10 mouse cellular contexts compared by ENCODE assay signal in the genomic region with DNA sequence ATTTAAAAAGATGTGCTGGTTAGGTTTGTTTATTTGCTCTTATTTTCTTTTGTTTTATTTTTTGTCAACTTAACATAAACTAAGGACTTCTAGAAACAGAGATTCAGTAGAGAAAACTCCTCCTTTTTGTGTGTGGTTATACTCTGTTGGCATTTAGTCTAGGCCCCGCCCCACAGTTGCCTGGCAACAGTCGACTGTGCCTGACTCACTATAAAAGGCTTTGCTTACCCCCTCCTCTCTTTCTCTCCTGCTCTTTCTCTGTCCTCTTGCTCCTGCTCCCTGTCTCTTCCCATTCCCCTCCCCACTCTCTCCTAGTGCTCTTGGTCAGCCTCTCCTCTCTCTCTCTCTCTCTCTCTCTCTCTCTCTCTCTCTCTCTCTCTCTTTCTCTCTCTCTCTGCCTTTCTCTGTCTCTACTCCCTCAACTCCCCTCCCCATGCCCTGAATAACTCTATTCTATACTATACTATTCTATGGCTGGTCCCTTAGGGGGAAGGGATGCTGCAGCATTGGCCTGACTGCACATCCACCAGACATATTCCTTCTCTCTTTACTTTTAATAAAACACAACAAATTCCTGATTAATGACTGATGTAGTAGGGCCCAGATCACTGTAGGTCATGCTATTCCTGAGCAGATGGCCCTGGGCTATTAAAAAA.
DNase-seq lines count a peak whose midpoint lies in the region; ATAC-seq and TF ChIP-seq lines count a peak whose summit lies in the region.
"Had no signal": no experiment of that assay in that cellular context is flagged by ENCODE, and none has a peak within 500 bp of the region (broad histone marks: within the 10 kb centered on the region; RNA-seq: fewer than 3 reads in every experiment).

No protein-coding gene starts in this region.

- WGBS in forebrain, embryonic 15.5 days = 4% methylated on average over 2 of the region's 2 CpGs
- WGBS in midbrain, embryonic 14.5 days = 13% methylated on average over 2 of the region's 2 CpGs
- whole genome bisulfite sequencing in heart, embryonic 12.5 days = 20% methylated on average over 2 of the region's 2 CpGs

- H3K27me3 ChIP-seq in MEL (ENCODE audit: control insufficient read depth in 1 of 2, insufficient read depth in 2 of 2, low read length in 2 of 2) = no peaks in the 10 kb centered on the region
- H3K27me3 ChIP-seq in forebrain, embryonic 15.5 days = no peaks in the 10 kb centered on the region
- H3K27me3 ChIP-seq in midbrain, embryonic 14.5 days (ENCODE audit: control insufficient read depth, insufficient read depth, low read length) = no peaks in the 10 kb centered on the region
- H3K27me3 ChIP-seq in heart, embryonic 12.5 days (replicated peaks) = no peaks in the 10 kb centered on the region
- H3K27me3 ChIP-seq: limb, embryonic 12.5 days; lung, embryonic 15.5 days had no signal

- H3K36me3 ChIP-seq in MEL (ENCODE audit: control insufficient read depth in 1 of 2, insufficient read depth in 2 of 2, low read length in 2 of 2) = no peaks in the 10 kb centered on the region
- H3K36me3 ChIP-seq in forebrain, embryonic 15.5 days = no peaks in the 10 kb centered on the region
- H3K36me3 ChIP-seq in midbrain, embryonic 14.5 days (ENCODE audit: control insufficient read depth, insufficient read depth, low read length) = no peaks in the 10 kb centered on the region
- no peaks in the 10 kb centered on the region for H3K36me3 ChIP-seq in heart, embryonic 12.5 days
- H3K36me3 ChIP-seq: limb, embryonic 12.5 days; lung, embryonic 15.5 days had no signal

- peak; percentile 80; the same call in 1 of the 2 replicates for ATAC-seq in forebrain, embryonic 15.5 days (replicated peaks)
- peak; percentile 68; the same call in 1 of the 2 replicates for ATAC-seq in midbrain, embryonic 14.5 days (ENCODE audit: low FRiP score, low TSS enrichment)
- ATAC-seq in heart, embryonic 12.5 days (ENCODE audit: insufficient number of reproducible peaks, low FRiP score) = no peak

- no peak overlapping the region for H3K4me2 ChIP-seq in forebrain, embryonic 15.5 days (replicated peaks)
- H3K4me2 ChIP-seq in midbrain, embryonic 14.5 days (ENCODE audit: low read length) = no peak overlapping the region
- no peak overlapping the region for H3K4me2 ChIP-seq in heart, embryonic 12.5 days
- H3K4me2 ChIP-seq: limb, embryonic 12.5 days; lung, embryonic 15.5 days had no signal

- no peaks in the 10 kb centered on the region for H3K4me1 ChIP-seq in MEL (ENCODE audit: control insufficient read depth in 1 of 2, insufficient read depth in 2 of 2, low read length in 2 of 2)
- H3K4me1 ChIP-seq in forebrain, embryonic 15.5 days = no peaks in the 10 kb centered on the region
- H3K4me1 ChIP-seq in midbrain, embryonic 14.5 days (ENCODE audit: control insufficient read depth, insufficient read depth, low read length) = no peaks in the 10 kb centered on the region
- H3K4me1 ChIP-seq in heart, embryonic 12.5 days (replicated peaks) = no peaks in the 10 kb centered on the region
- H3K4me1 ChIP-seq: limb, embryonic 12.5 days; lung, embryonic 15.5 days had no signal

- H3K79me2 ChIP-seq in MEL (ENCODE audit: control insufficient read depth, insufficient read depth, low read length, poor library complexity) = no peaks in the 10 kb centered on the region

- no peak overlapping the region for H3K9ac ChIP-seq in MEL (ENCODE audit: control insufficient read depth, low read depth, low read length, poor library complexity, severe bottlenecking)
- no peak overlapping the region for H3K9ac ChIP-seq in forebrain, embryonic 15.5 days (replicated peaks)
- no peak overlapping the region for H3K9ac ChIP-seq in midbrain, embryonic 14.5 days (replicated peaks; ENCODE audit: low read length)
- H3K9ac ChIP-seq in heart, embryonic 12.5 days = no peak overlapping the region
- H3K9ac ChIP-seq: limb, embryonic 12.5 days; lung, embryonic 15.5 days had no signal

- TF ChIP-seq RAD21 in MEL (IDR thresholded peaks at IDR 0.05; ENCODE audit: low read depth, low read length) = no peak

- TF ChIP-seq CTCF in MEL (IDR thresholded peaks at IDR 0.05 in 2 of 3, conservative IDR thresholded peaks at IDR 0.05 in 1 of 3; ENCODE audit: control insufficient read depth in 1 of 3, insufficient read depth in 1 of 3, low read depth in 2 of 3, low read length in 3 of 3, poor library complexity in 1 of 3, severe bottlenecking in 1 of 3) = no peak

- H3K9me3 ChIP-seq in MEL (replicated peaks; ENCODE audit: insufficient read depth, low read length) = no peaks in the 10 kb centered on the region
- H3K9me3 ChIP-seq in forebrain, embryonic 15.5 days = no peaks in the 10 kb centered on the region
- no peaks in the 10 kb centered on the region for H3K9me3 ChIP-seq in midbrain, embryonic 14.5 days (ENCODE audit: control insufficient read depth, low read length)
- H3K9me3 ChIP-seq in heart, embryonic 12.5 days (replicated peaks) = no peaks in the 10 kb centered on the region
- H3K9me3 ChIP-seq: limb, embryonic 12.5 days; lung, embryonic 15.5 days had no signal

- no peak for TF ChIP-seq POLR2A in MEL (IDR thresholded peaks at IDR 0.05; ENCODE audit: control insufficient read depth in 1 of 2, insufficient read depth in 1 of 2, low read depth in 1 of 2, low read length in 2 of 2, poor library complexity in 1 of 2)

- TF ChIP-seq EP300 in MEL (IDR thresholded peaks at IDR 0.05; ENCODE audit: low read depth in 1 of 2, low read length in 2 of 2) = no peak

- peak; percentile 17 for DNase-seq in MEL (ENCODE audit: low read depth, low spot score)
- peak; percentile 20 for DNase-seq in ZHBTc4 (ENCODE audit: low read depth, low spot score)
- peak; percentile 56 for DNase-seq in midbrain, embryonic 14.5 days
- DNase-seq in adrenal gland, adult 18-20 months (ENCODE audit: low spot score in 2 of 2) = no peak
- no peak for DNase-seq in B cell, adult 2 months
- DNase-seq: thymus, postnatal 36 days had no signal

- H3K4me3 ChIP-seq in MEL (ENCODE audit: control insufficient read depth in 1 of 2, insufficient read depth in 1 of 2, low read depth in 2 of 2, low read length in 2 of 2) = no peak overlapping the region
- no peak overlapping the region for H3K4me3 ChIP-seq in forebrain, embryonic 15.5 days
- H3K4me3 ChIP-seq in midbrain, embryonic 14.5 days (replicated peaks; ENCODE audit: low read depth, low read length) = no peak overlapping the region
- H3K4me3 ChIP-seq in heart, embryonic 12.5 days = no peak overlapping the region
- H3K4me3 ChIP-seq: limb, embryonic 12.5 days; lung, embryonic 15.5 days had no signal

- no peak overlapping the region for H3K27ac ChIP-seq in MEL (ENCODE audit: control insufficient read depth, low read depth, low read length)
- H3K27ac ChIP-seq in forebrain, embryonic 15.5 days (replicated peaks) = no peak overlapping the region
- no peak overlapping the region for H3K27ac ChIP-seq in midbrain, embryonic 14.5 days (replicated peaks; ENCODE audit: low read depth, low read length)
- H3K27ac ChIP-seq in heart, embryonic 12.5 days (ENCODE audit: poor library complexity, severe bottlenecking) = no peak overlapping the region
- H3K27ac ChIP-seq: limb, embryonic 12.5 days; lung, embryonic 15.5 days had no signal

TF ChIP-seq in MEL, 35 proteins besides CTCF, POLR2A, EP300 and RAD21:
- TF ChIP-seq HCFC1 (IDR thresholded peaks at IDR 0.05; ENCODE audit: low read depth, low read length) = no peak
- no peak for TF ChIP-seq JUND (IDR thresholded peaks at IDR 0.05; ENCODE audit: low read depth, low read length)
- no peak for TF ChIP-seq TCF12 (IDR thresholded peaks at IDR 0.05; ENCODE audit: low read depth, low read length)
- no peak for TF ChIP-seq GATA1 (IDR thresholded peaks at IDR 0.05; ENCODE audit: low read depth, low read length)
- TF ChIP-seq KAT2A (conservative IDR thresholded peaks at IDR 0.05; ENCODE audit: low read depth, low read length) = no peak
- TF ChIP-seq SMC3 (IDR thresholded peaks at IDR 0.05; ENCODE audit: low read depth, low read length) = no peak
- TF ChIP-seq MAZ (IDR thresholded peaks at IDR 0.05; ENCODE audit: low read depth, low read length) = no peak
- no peak for TF ChIP-seq ELF1 (IDR thresholded peaks at IDR 0.05; ENCODE audit: low read depth, low read length)

Comparison
In these comparisons a context has a peak if more than half of its experiments do, and no peak if none do; other contexts are left out.
1. DNase-seq: peak in MEL (single experiment), ZHBTc4 (single experiment) and midbrain, embryonic 14.5 days (single experiment); none in adrenal gland, adult 18-20 months (0 of 2) and B cell, adult 2 months (0 of 2).